Mouse (Mus musculus): ENCODE data around the gene 4930519P11Rik.
A peak's percentile ranks its signal among the peaks of the same experiment; 100 is the strongest.

4930519P11Rik gene

DNA sequence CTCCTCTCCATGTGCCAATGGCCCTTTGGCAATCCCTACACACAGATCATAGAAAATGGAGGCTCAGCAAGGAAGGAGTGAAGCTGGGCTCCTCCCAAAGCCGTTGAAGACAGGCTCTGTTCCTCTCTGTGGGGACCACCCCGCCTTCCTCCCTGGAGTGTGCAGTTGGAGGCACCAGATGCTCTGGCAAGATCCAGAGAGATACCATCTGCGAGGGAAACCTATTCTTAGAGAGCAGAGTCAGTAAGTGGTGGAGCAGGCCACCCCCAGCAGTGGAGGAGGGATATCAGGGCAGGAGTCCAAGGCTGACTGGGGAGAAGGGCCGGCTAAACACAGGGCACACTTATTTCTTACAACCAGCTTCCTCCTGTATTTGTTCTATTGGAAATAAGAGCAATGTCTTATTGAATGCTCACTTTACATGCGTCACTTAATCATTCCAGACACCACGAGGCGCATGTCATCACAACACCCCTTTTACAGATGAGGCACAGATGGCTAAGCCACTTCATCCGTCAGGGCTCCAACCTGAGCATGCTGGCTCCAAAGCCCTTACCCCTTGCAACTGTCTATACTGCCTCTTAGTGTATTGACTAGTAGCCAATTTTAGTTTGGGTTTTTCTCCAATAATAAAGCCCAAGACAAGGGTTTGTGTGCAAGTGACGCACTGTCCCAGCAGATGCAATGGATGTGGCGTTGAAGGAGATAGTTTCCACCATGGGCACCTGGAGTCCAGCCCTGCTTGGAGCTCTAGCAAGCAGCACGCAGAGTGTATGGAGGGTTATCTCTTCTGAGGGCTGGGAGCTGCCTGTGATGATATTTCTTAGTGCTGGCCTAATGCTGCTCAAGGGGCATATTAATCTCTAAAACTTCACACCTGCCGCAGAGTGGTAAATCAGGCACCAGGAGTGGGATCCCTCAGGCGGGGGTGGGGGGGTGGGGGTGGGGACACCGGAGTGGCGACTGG lies 29.0 kb downstream of the 4930519P11Rik start:
- no peak for DNase-seq

DNA sequence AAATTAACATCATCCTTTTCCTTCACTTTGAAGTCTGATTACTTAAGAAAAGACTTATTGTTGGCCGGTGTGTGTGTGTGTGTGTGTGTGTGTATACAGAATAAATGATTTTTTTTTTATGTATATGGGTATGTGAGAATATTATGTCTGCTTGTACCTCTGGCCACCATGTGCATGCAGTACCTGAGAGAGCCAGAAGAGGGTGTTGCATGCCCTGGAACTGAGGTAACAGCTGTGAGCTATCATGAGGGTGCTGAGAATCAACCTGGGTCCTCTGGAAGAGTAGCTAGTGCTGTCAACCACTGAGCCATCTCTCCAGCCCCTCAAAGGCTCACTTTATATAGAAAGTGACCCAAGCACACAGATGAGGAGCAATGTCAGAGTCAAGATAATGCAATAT lies 31.8 kb downstream of the 4930519P11Rik start:
- no peak for DNase-seq

DNA sequence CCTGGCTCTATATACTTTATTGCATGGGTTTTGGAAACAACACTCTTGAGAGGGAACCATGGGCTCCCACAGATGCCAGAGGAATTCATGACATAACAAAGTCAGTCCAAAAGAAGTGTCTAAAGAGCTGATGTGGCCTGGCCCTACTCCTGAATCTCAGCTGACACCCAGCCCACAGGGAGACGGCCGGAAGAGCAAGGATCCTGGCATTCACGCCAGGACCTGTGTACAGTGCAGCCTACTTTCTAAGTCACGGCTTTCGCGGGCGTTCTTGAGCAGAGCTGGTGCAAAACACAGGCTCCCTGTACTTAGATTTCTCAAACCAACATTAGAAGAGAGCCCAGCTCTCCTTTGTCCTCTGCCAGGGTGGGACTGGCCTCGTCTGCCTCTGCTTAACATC lies 32.7 kb downstream of the 4930519P11Rik start:
- DNase-seq = no peak

GRCm38 (mm10) chr2:154577744-154578067 lies 35.5 kb downstream of the 4930519P11Rik start:
- no peak for DNase-seq

- no peak for DNase-seq
Observed at GRCm38 (mm10) chr2:154576876-154577743, 36.1 kb downstream of the 4930519P11Rik start.

DNA sequence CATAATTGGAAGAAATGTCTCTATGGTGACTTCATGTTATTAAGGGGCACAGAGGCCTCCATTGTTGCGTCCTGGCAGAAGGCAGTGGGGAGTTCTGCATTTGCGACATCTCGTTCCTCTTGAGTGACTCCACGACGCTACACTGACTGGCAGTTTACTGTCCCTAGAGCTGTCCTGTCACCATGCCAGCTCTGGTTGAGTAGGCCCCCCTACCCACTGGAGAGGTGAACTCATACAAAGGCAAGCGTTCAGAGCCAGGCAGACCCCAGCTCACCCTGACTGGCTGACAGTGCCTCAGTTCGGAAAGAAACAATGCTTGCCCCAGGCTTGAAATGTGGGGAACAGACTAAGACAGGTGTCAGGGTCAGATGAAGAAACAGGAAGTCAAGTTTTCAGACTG lies 39.0 kb downstream of the 4930519P11Rik start:
- DNase-seq = no peak

DNA sequence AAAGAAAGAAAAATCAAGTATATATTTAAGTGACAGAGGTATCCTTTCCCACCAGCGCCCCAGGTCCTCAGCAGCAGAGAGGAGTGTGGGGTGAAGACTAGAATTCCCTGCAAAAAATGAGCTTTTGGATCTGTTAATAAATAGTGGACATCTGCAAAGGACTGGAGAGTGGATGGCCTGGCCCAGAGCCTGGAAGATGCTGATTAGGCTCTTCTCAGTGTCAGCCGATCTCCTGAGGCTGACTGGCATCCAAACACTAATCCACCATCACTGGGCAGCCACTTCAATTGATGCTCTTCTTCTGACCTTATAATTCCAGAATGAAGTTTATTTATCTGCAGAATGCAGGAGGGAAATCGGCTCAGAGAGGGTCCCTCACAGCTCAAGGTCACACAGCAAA lies 40.2 kb downstream of the 4930519P11Rik start:
- no peak for DNase-seq

- no peak for DNase-seq
Observed at GRCm38 (mm10) chr2:154571976-154572375, 41.3 kb downstream of the 4930519P11Rik start.

DNA sequence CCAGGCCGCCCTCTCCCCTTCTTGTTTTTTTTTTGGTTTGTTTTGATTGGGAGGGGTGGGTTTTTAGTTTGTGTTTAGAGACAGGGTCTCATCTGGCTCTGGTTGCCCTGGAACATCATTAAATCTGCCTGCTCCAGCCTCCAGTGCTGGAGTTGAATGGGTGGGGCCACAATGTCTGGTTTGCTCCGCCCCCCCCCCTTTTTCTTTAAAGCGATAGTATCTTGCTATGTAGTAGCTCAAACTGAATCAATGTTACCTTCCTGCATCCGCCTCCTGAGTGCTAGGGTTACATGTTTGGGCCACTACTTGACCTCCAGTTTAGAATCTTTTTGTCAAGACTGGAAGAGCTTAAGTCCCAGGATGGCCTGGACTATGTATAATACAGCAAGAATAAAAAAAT lies 42.0 kb downstream of the 4930519P11Rik start:
- no peak for DNase-seq

DNA sequence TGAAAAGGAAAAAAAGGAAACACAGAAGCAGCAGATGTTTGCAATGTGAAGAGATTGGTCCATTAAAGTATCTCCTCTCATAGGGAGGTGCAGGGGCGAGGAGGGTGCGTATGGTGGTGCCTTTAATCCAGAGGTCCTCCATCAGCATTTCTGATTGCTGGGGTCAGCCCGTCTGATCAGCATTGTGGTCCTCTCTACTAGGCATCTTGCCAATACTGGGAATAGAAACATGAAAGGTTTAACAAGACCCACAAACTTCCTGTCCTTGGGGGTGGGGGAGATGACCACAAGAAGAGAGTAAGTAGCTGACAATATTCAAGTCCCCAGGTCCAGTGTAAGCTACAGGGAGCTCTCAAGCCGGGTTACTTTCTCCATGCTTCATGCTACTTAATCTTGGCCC lies 42.6 kb downstream of the 4930519P11Rik start:
- no peak for DNase-seq

- DNase-seq = peak; percentile 97 to 99
Observed at GRCm38 (mm10) chr2:154569836-154570286, 43.4 kb downstream of the 4930519P11Rik start, which contains the start of gene E2f1. Gene E2f1, minus strand, starts transcription at chr2:154569892.

DNA sequence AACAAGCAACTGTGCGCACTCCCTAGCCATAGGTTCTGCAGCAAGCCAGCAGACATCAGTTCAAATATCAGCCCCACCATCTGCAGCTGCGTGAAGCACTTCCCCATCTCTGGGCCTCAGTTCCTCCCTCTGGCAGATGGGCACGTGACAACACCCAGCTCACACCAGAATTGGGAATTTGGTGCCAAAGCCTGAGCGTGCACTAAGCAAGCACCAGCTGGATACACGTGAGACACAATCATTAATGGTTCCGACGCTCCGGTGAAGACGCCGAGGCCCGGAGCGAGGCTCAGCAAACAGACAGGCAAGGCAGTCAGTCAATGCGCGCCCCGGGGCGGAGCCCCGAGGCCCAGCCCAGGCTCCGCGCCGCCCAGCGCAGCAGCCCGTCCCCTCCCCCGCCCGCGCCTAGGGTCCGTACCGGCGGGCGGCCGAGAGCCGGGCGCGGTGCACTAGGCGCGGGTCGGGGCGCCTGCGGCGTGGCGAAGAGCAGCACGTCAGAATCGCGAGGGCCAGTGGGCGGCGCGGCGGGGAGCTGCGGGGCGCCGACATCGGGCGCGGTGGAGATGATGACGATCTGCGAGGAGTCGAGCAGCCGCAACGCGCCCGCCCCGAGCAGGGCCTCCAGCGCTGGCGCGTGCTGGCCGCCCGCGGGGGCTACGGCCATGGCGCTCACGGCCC lies 44.0 kb downstream of the 4930519P11Rik start:
- peak; percentile 79 to 87 for DNase-seq

DNA sequence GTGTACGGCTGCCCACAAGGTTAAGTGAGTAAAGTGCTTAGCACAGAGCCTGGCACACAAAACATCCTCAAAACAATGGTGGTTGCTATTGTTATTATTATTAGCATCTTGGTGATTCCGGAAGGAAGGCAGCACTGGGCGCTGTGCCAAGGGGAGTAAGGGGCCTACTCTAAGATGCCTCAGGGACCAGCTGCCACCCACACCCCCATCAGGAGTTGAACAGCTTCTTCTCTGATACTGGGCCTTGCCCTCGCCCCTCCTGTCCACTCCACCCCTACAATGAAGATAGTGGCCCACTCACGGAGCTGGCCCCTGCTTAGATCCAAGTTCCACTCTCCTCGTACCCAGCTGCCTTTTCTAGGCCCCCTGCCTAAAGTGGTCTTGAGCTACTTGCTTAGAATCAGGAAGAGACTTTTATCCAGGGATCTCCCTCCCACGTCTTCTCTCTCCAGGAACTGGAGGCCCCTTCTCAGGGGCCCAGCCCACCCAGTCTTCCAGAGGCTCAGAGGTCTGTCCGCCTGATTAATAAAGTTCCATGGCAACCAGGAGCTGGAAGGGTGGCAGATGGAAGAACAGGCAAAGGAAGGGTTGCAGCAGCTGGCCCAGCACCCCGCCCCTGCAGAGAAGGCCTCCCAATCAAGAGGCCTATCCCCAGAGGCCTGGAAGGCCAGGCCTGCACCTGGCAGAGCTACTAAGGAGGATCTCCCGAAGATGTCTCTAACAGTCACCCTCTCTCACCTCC lies 44.7 kb downstream of the 4930519P11Rik start:
- DNase-seq = peak; percentile 66 to 69

DNA sequence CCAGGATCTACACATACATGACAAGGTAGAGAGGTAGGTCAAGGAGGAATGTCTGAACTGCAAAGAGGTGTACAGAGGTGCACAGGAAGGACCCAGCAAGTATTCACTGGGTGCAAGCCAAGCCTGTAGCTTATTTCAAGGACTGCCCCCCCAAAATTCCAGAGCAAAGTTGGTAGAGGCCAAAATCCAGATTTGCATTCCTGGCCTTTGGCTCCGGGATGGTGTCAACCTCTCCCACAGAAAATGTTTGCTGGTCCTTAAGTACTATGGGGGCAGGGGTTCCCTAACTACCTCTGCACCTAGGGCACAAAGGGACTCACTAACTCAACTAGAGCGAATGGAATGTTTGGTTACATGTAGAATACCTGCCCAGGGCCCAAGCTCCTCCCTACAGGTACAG lies 45.5 kb downstream of the 4930519P11Rik start:
- DNase-seq = no peak

- peak in 1 of 2 experiments; percentile 59 for DNase-seq
Observed at GRCm38 (mm10) chr2:154566641-154567040, 46.6 kb downstream of the 4930519P11Rik start.

- peak in 1 of 2 experiments; percentile 38 for DNase-seq
Observed at GRCm38 (mm10) chr2:154565562-154565961, 47.7 kb downstream of the 4930519P11Rik start.

DNA sequence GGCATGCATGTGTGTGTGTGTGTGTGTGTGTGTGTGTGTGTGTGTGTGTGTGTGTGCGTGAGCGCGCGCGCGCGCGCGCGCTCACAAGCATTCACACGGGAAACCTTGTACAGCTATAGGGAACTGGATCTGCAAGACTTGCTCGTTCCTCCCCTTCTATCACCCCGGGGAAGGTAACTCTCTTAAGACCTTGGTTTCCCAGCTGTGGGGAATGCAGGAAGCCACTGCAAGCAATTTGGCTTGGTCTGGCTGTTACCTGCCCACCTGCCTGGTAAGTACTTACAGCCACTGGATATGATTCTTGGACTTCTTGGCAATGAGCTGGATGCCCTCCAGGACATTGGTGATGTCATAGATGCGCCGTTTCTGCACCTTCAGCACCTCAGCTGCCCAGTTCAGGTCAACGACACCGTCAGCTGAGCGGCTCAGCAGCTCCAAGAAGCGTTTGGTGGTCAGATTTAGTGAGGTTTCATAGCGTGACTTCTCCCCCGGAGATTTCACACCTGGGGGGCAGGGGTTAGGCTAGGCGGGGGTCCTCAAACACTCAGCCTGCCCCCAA lies 49.5 kb downstream of the 4930519P11Rik start:
- peak in 1 of 2 experiments; percentile 45 for DNase-seq

All from kidney, postnatal 4 days (tissue).